Mouse (Mus musculus): ENCODE results near the gene Tbc1d13. TPM values are rescaled to one million over a fixed set of nuclear protein-coding genes. Genes with fewer than 3 reads are reported as not detected.

Gene Tbc1d13
- total and polyA plus RNA-seq, 3 experiments = 25.9 to 36.8 (median 32.1) TPM

GRCm38 (mm10) chr2:30091521-30091920 lies 42.0 kb upstream of the Tbc1d13 start:
- no peak overlapping the region for H3K4me2 ChIP-seq (ENCODE audit: insufficient read depth, low read depth, poor library complexity, severe bottlenecking)
- in situ Hi-C loops (cut with MboI; ENCODE audit: low pct_ligation_motif_present, low pct_unique_long_range_greater_than_20kb, low sequenced_read_pairs) = no loop called here
- H3K36me3 ChIP-seq (replicated peaks in 1 of 2; ENCODE audit: control insufficient read depth in 1 of 2, insufficient read depth in 1 of 2, low read length in 1 of 2) = peaks cover 23 to 58% of the 10 kb centered on the region in 2 experiments
- H3K4me3 ChIP-seq (replicated peaks in 1 of 3; ENCODE audit: low read depth in 2 of 3, low read length in 2 of 3, poor library complexity in 1 of 3) = no peak overlapping the region
- H3K27ac ChIP-seq (ENCODE audit: insufficient read depth, low read depth) = no peak overlapping the region
- H3K79me2 ChIP-seq (replicated peaks; ENCODE audit: control insufficient read depth, extremely low read depth, insufficient read depth, poor library complexity, severe bottlenecking) = peaks cover 3% of the 10 kb centered on the region; the same call in 1 of the 2 replicates
- no peaks in the 10 kb centered on the region for H3K27me3 ChIP-seq (replicated peaks)
- TF ChIP-seq ELF1 (IDR thresholded peaks at IDR 0.05; ENCODE audit: low read depth, low read length) (no peak), ZC3H11A (IDR thresholded peaks at IDR 0.05; ENCODE audit: low read depth, low read length) (no peak), CHD1 (IDR thresholded peaks at IDR 0.05; ENCODE audit: low read depth, low read length) (no peak), USF1 (IDR thresholded peaks at IDR 0.05; ENCODE audit: low read depth, low read length) (no peak), RCOR1 (conservative IDR thresholded peaks at IDR 0.05; ENCODE audit: low read depth, low read length) (no peak), ZNF384 (IDR thresholded peaks at IDR 0.05; ENCODE audit: low read depth, low read length) (no peak), ETS1 (conservative IDR thresholded peaks at IDR 0.05; ENCODE audit: low read depth, low read length) (no peak), ZMIZ1 (IDR thresholded peaks at IDR 0.05; ENCODE audit: low read depth, low read length) (no peak), JUND (conservative IDR thresholded peaks at IDR 0.05; ENCODE audit: low read depth, low read length) (no peak), GABPA (IDR thresholded peaks at IDR 0.05; ENCODE audit: insufficient replicate concordance, low read depth, low read length) (no peak)
- H3K9me3 ChIP-seq (replicated peaks; ENCODE audit: low read length) = peaks cover 4% of the 10 kb centered on the region
- DNase-seq (ENCODE audit: extremely low read depth) = no peak
- peaks cover 28 to 46% of the 10 kb centered on the region in 2 experiments for H3K4me1 ChIP-seq (ENCODE audit: control insufficient read depth in 1 of 2, insufficient read depth in 2 of 2)
- no peak overlapping the region for H3K9ac ChIP-seq (ENCODE audit: insufficient read depth, low read depth)
- dilution Hi-C loops (cut with MboI; ENCODE audit: extremely low pct_ligation_motif_present, extremely low pct_unique_long_range_greater_than_20kb, low sequenced_read_pairs) = no loop called here

- Histone ChIP-seq H3K79me2 (replicated peaks; ENCODE audit: control insufficient read depth, extremely low read depth, insufficient read depth, poor library complexity, severe bottlenecking) (peaks cover 3% of the 10 kb centered on the region; the same call in 1 of the 2 replicates), H3K4me1 (ENCODE audit: control insufficient read depth in 1 of 2, insufficient read depth in 2 of 2) (peaks cover 22 to 40% of the 10 kb centered on the region in 2 experiments), H3K27ac (ENCODE audit: insufficient read depth, low read depth) (no peak overlapping the region), H3K4me3 (replicated peaks in 1 of 3; ENCODE audit: low read depth in 2 of 3, low read length in 2 of 3, poor library complexity in 1 of 3) (peak overlapping the region; percentile 88 to 97 (median 94)), H3K36me3 (replicated peaks in 1 of 2; ENCODE audit: control insufficient read depth in 1 of 2, insufficient read depth in 1 of 2, low read length in 1 of 2) (peaks cover 23 to 60% of the 10 kb centered on the region in 2 experiments), H3K27me3 (replicated peaks) (no peaks in the 10 kb centered on the region), H3K4me2 (ENCODE audit: insufficient read depth, low read depth, poor library complexity, severe bottlenecking) (peak overlapping the region; percentile 71), H3K9ac (ENCODE audit: insufficient read depth, low read depth) (peak overlapping the region; percentile 97; the same call in 1 of the 2 replicates), H3K9me3 (replicated peaks; ENCODE audit: low read length) (peaks cover 2% of the 10 kb centered on the region)
- dilution Hi-C loops (cut with MboI; ENCODE audit: extremely low pct_ligation_motif_present, extremely low pct_unique_long_range_greater_than_20kb, low sequenced_read_pairs) = no loop called here
- in situ Hi-C loops (cut with MboI; ENCODE audit: low pct_ligation_motif_present, low pct_unique_long_range_greater_than_20kb, low sequenced_read_pairs) = no loop called here
- no peak for DNase-seq (ENCODE audit: extremely low read depth)
- no peak for TF ChIP-seq MYC (IDR thresholded peaks at IDR 0.05; ENCODE audit: low read depth, low read length)
- no peak for TF ChIP-seq CHD2 (IDR thresholded peaks at IDR 0.05; ENCODE audit: low read length)
- no peak for TF ChIP-seq MAFK (IDR thresholded peaks at IDR 0.05; ENCODE audit: insufficient replicate concordance, low read length)
- no peak for TF ChIP-seq ZMIZ1 (IDR thresholded peaks at IDR 0.05; ENCODE audit: low read depth, low read length)
- TF ChIP-seq JUN (IDR thresholded peaks at IDR 0.05; ENCODE audit: insufficient read depth, low read depth, low read length) = no peak
- TF ChIP-seq ZKSCAN1 (IDR thresholded peaks at IDR 0.05; ENCODE audit: borderline replicate concordance, low read depth, low read length) = no peak
- TF ChIP-seq RCOR1 (conservative IDR thresholded peaks at IDR 0.05; ENCODE audit: low read depth, low read length) = no peak
- no peak for TF ChIP-seq MAX (IDR thresholded peaks at IDR 0.05; ENCODE audit: low read length)
- TF ChIP-seq ZC3H11A (IDR thresholded peaks at IDR 0.05; ENCODE audit: low read depth, low read length) = no peak
- no peak for TF ChIP-seq POLR2AphosphoS2 (IDR thresholded peaks at IDR 0.05; ENCODE audit: low read depth, low read length)
- TF ChIP-seq IRF4 (IDR thresholded peaks at IDR 0.05; ENCODE audit: low read depth, low read length) = no peak
- no peak for TF ChIP-seq SMC3 (IDR thresholded peaks at IDR 0.05; ENCODE audit: low read depth, low read length)
- TF ChIP-seq ETS1 (conservative IDR thresholded peaks at IDR 0.05; ENCODE audit: low read depth, low read length) = no peak
- TF ChIP-seq ELF1 (IDR thresholded peaks at IDR 0.05; ENCODE audit: low read depth, low read length) = no peak
- no peak for TF ChIP-seq BHLHE40 (IDR thresholded peaks at IDR 0.05; ENCODE audit: low read depth, low read length)
Observed at GRCm38 (mm10) chr2:30092280-30092918, 41.1 kb upstream of the Tbc1d13 start.
